Mouse (Mus musculus) stomach, postnatal 0 days (tissue): ENCODE data around the gene Myod1. TPM values are rescaled to one million over a fixed set of nuclear protein-coding genes. Genes with fewer than 3 reads are reported as not detected.

ENCODE experiments used
- ATAC-seq: fragments of 200-750 bp; cut with Nextera tagmentation; 2 replicates; pipeline ENCODE4 v1.8.0; 2017; ENCODE audit not compliant: low FRiP score, low TSS enrichment
- DNase-seq: peaks from one replicate; pipeline ENCODE4 v3.0.0-alpha.2; 2016; ENCODE audit warnings: low spot score
- H3K27ac ChIP-seq: fragments of 300-500 bp; sonication (generic); replicated peaks from 2 replicates; pipeline ENCODE4 v1.5.1; 2014; ENCODE audit warnings: mild to moderate bottlenecking, control low read depth
- H3K27me3 ChIP-seq: fragments of 300-500 bp; sonication (generic); 2 replicates; pipeline ENCODE4 v1.6.1; 2014; ENCODE audit warnings: low read length; ENCODE audit not compliant: control insufficient read depth, insufficient read depth
- H3K36me3 ChIP-seq: fragments of 300-500 bp; sonication (generic); 2 replicates; pipeline ENCODE4 v1.6.1; 2014; ENCODE audit warnings: low read length, mixed read lengths; ENCODE audit not compliant: control insufficient read depth, insufficient read depth
- H3K4me1 ChIP-seq: fragments of 300-500 bp; sonication (generic); replicated peaks from 2 replicates; pipeline ENCODE4 v1.6.1; 2014; ENCODE audit warnings: antibody characterized with exemption; ENCODE audit not compliant: control insufficient read depth, insufficient read depth
- H3K4me2 ChIP-seq: fragments of 300-500 bp; sonication (generic); replicated peaks from 2 replicates; pipeline ENCODE4 v1.6.1; 2014; ENCODE audit warnings: low read depth, mild to moderate bottlenecking, control low read depth, moderate library complexity
- H3K4me3 ChIP-seq: fragments of 300-500 bp; sonication (generic); 2 replicates; pipeline ENCODE4 v1.5.1; 2014; ENCODE audit warnings: low read depth, low read length, control low read depth
- H3K9ac ChIP-seq: fragments of 300-500 bp; sonication (generic); 2 replicates; pipeline ENCODE4 v1.6.1; 2014; ENCODE audit warnings: mild to moderate bottlenecking, low read length, control low read depth, mixed read lengths
- H3K9me3 ChIP-seq: fragments of 300-500 bp; sonication (generic); 2 replicates; pipeline ENCODE4 v1.6.1; 2016; ENCODE audit warnings: low read length; ENCODE audit not compliant: control insufficient read depth
- CTCF ChIP-seq: IDR thresholded peaks from 2 replicates; pipeline ENCODE4 v1.5.1; 2016; ENCODE audit warnings: antibody characterized with exemption, low read depth, mild to moderate bottlenecking, moderate library complexity
- EP300 ChIP-seq: optimal IDR thresholded peaks from 2 replicates; pipeline ENCODE3; 2016; ENCODE audit warnings: antibody characterized with exemption
- WGBS: fragments of 180-500 bp; shearing (Covaris S2); extraction: QIAGEN DNeasy Blood & Tissue Kit; methylation state at CpG from one replicate; pipeline ENCODE4 v1.1.7; 2014; 5-methylcytosine and 5-hydroxymethylcytosine counted together
- polyA plus RNA-seq: library from polyadenylated mRNA; unstranded; fragments of >200 nt; fragmentation: Nextera tagmentation; extraction: Ambion mirVana; gene quantifications from 2 replicates; pipeline ENCODE4 v1.2.1, GENCODE M21; 2015

Gene Myod1
- polyA plus RNA-seq, 1 experiment from 2014 or later = 0.50 TPM

DNA sequence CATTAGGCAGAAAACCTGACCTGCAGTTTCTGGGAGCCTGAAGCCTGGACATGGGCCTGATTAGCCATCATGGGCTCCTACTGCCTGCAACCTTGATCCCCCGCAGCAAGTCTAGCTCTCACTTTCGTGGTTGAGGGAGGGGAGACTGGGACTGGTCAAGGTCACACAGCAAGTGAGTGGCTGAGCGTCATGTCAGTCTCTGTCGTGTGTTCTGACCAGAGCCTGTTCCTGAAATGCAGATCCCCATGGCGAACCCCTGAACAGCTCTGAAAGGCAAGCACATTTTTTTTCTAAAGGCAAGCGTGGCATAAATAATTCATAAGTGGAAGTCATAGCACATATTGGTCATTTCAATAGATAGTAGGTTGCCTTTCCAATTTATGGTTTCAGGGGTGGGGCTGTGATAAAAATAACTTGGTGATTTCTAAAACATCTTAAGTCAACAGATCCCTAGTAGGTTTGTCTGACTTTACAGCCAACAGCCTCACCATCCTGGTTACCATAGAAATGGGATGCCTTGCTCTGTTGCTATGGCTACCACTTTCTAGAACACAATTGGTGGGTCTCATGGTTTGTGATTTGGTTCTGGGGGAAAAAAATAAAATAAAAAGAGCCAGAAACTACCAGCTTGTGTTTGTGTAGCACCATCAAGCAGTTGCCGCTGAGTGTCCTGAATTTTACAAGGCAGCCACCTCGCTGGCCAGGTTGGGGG lies 45.9 kb downstream of the Myod1 start:
- no peaks in the 10 kb centered on the region for H3K9me3 ChIP-seq
- no peak overlapping the region for H3K27ac ChIP-seq
- H3K36me3 ChIP-seq = no peaks in the 10 kb centered on the region
- H3K4me3 ChIP-seq = no peak overlapping the region
- no peak for TF ChIP-seq EP300
- TF ChIP-seq CTCF = no peak
- WGBS = 82% methylated on average over 8 of the region's 8 CpGs
- no peak overlapping the region for H3K4me2 ChIP-seq
- no peaks in the 10 kb centered on the region for H3K27me3 ChIP-seq
- H3K9ac ChIP-seq = no peak overlapping the region
- DNase-seq = no peak
- ATAC-seq = no peak
- H3K4me1 ChIP-seq = no peaks in the 10 kb centered on the region

DNA sequence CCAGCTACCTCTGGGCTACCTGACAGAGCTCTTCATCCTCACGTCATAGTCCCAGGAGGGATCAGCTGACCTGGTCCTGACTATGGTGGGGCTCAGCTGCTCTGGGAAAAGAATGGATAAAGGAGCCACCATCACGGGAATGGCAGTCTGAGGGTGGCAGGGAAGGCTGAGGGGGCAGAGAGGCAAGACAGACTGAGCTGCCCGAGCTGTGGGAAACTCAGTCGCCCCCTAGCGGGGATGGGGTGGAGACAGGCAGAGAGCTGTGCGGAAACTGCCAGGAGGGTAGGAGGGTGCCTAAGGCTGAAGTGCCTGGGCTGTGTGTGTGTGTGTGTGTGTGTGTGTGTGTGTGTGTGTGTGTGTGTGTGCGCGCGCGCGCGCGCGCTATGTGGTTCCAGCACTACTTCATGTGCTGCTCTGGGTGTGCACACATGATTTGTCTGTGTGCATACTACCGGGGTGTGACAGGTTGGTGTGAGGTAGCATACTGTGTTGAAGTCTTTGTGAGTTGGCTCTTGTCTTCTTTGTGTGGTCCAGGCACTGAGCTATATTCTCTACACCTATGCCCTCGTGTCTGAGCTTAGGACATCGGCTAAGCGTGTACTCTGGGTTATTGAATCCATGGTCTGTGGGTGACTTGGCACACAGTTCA lies 46.6 kb downstream of the Myod1 start:
- peak; percentile 58 for DNase-seq
- 68% methylated on average over 13 of the region's 18 CpGs for WGBS

DNA sequence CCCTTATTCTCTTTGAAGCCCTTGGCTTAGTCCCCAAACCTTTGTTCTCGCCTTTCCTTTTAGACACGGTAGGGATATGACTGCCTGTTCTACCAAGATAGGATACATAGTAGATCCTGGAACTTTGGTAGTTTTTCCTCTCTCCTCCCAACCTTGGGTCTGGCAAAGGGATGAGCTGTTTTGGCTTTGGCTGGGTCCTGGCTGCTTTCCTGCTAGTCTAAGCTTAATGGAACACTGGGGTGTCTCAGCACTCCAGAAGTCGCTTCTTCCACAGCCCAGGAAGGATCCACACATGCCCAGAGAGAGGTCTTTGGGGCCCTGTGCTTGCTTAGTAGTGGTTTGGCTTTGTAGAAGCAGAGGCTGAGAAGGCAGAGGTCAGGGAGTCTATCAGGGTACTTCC lies 47.7 kb downstream of the Myod1 start:
- DNase-seq = no peak
- TF ChIP-seq EP300 (no peak), CTCF (no peak)
- Histone ChIP-seq H3K9me3 (no peaks in the 10 kb centered on the region), H3K4me3 (no peak overlapping the region), H3K27me3 (no peaks in the 10 kb centered on the region), H3K4me2 (no peak overlapping the region), H3K4me1 (no peaks in the 10 kb centered on the region), H3K36me3 (no peaks in the 10 kb centered on the region), H3K9ac (no peak overlapping the region), H3K27ac (no peak overlapping the region)
- no peak for ATAC-seq
- WGBS = 78% methylated on average over 3 of the region's 3 CpGs

More for the DNA sequence above, 46.6 kb downstream of the Myod1 start:
- Histone ChIP-seq H3K27ac (no peak overlapping the region), H3K9ac (no peak overlapping the region), H3K27me3 (no peaks in the 10 kb centered on the region), H3K4me2 (no peak overlapping the region), H3K36me3 (no peaks in the 10 kb centered on the region), H3K4me3 (no peak overlapping the region), H3K4me1 (no peaks in the 10 kb centered on the region), H3K9me3 (no peaks in the 10 kb centered on the region)
- 0 out of 2 replicates have a peak, but pooled peaks have one; percentile 14 for ATAC-seq
- TF ChIP-seq EP300 = no peak
- TF ChIP-seq CTCF = peak; percentile 67

DNA sequence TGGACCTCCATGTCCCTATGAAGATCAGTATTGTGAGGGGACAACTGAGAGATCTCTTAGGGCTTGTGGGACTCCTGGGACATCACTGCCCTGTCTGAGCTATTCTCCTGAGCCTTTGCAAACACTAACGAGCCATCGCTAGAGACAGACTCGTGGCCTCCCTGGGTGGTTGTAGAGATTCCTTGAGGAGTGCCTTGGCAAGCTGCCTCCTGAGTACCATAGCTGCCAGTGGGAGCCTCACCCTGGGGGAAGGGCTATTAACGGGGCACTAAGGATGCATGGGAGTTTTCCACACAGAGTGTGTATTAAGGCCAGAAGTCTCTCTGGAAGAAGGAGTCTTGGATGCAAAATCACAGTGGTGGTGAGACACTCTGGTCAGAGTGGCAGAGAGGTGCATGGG lies 48.7 kb downstream of the Myod1 start:
- Histone ChIP-seq H3K4me2 (no peak overlapping the region), H3K36me3 (no peaks in the 10 kb centered on the region), H3K27ac (no peak overlapping the region), H3K4me3 (no peak overlapping the region), H3K4me1 (no peaks in the 10 kb centered on the region), H3K9me3 (no peaks in the 10 kb centered on the region), H3K27me3 (no peaks in the 10 kb centered on the region), H3K9ac (no peak overlapping the region)
- 56% methylated on average over 4 of the region's 4 CpGs for WGBS
- no peak for TF ChIP-seq CTCF
- TF ChIP-seq EP300 = no peak
- ATAC-seq = no peak
- DNase-seq = no peak

Other genes starting within 250 kb of the Myod1 start
- 3.6 and 4.0 TPM in 2 replicates for gene Abcc8, start 196.4 kb upstream of the Myod1 start, polyA plus RNA-seq
- 1.4 and 2.1 TPM in 2 replicates for gene Ush1c, start 138.0 kb upstream of the Myod1 start, polyA plus RNA-seq
- gene Otog, start 135.5 kb upstream of the Myod1 start, polyA plus RNA-seq = 0.01 TPM in 1 of 2 replicates, not detected in the other
- gene Kcnc1, start 20.0 kb downstream of the Myod1 start, polyA plus RNA-seq = 0.18 TPM in 2 replicates